Mouse (Mus musculus) WW6 (cell line): Measurements from ENCODE around the gene Nes.

Experiments
- DNase-seq: peaks from one replicate; pipeline ENCODE4 v3.0.0-alpha.2; 2013; ENCODE audit warnings: low read depth, low spot score

The Nes gene

DNA sequence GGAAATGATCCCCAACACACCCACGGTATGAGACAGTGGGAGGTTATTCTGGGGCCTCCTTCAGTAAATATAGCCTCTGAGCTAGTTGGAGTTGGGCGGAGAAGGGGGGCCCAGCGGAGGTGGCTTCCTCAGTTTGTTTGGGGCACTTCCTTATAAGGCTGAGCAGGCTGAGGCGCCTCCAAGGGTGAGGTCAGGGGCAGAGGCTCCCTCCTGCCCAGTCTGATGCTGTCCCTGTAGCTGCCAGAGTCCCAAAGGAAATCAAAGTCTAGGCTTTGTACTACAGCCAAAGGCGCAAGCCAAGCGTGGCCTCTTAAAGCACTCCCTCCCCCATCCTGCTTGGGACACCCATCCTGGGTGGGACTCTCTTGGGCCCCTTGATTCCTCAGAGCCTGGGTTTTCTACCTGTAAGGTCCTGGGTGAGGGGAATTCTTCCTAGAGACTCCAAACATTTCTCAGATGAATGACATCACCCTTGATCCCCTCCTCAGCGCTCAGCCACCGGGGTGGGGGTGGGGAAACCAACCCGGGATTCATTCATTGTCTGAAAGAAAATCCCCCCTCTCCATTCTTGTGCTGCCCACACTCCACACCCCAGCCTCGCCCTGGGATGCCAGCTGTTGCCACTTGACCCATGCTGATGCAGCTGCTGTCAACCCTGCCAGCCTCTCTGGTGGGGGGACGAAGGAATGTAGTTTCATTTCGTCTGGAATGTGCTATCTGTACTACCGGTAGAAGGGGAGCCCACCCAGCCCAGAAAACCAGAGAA lies 12.1 kb downstream of the Nes start:
- DNase-seq: no peak

GRCm38 (mm10) chr3:87983627-87984026 lies 12.7 kb downstream of the Nes start:
- DNase-seq: no peak

DNA sequence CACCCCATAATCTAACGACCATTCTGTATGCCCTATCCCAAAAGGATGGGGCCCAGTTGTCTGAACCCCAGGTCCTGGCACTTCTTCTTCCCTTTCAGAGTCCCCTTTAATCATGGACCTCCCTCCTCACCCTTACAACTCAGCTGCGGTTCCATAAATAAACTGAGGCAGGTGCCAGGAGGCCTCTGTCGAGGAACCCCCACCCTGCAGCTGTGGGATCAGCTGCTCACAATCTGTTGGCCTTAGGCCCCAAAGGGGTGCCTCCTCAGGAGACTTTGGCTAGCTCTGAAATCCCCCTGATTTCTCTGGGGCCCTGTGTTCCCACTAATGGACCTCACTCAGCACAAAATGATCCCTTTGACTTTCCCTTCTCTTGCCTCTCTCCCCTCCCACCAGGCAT lies 13.2 kb downstream of the Nes start:
- no peak for DNase-seq

GRCm38 (mm10) chr3:87985505-87986320 lies 14.8 kb downstream of the Nes start:
- DNase-seq: no peak

DNA sequence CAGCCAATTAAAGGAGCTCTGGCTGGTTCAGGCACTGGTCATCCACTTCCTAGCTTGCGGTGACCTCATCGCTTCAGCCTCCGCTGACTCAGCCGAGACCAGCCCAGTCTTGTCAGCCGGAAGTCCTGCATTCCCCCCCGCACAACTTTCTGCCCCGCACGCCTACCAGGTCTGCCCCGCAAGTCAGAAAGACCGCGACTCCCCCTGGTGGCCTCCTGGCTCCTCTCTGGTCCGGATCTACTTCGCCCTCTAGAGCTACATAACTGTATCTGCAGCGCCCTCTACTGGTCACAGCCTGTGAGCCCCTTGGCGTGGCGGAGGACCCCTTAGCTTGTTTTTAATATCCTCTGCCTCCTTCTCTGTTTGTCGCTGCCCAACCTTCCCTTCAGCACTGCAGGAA lies 16.0 kb downstream of the Nes start:
- DNase-seq: peak; percentile 93

DNA sequence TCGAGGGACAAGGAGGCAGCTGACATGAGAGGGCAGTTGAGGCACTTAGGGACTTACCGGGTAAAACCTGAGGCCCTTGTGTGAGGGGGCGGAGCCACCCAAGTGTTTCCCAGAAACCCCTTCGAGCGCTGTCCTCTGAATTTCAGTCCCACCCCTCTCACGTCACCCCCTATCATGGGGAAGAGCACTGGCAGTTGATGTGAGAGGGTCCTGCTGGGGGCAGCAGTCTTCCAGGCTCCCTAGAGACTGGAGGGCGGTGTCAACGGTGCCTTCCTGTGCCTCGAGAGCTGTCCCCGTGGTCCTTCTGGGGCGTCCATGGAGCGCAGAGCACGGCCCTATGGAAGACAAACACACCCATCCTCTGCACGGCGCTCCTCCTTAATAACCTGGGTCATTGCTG lies 16.8 kb downstream of the Nes start:
- DNase-seq: no peak

DNA sequence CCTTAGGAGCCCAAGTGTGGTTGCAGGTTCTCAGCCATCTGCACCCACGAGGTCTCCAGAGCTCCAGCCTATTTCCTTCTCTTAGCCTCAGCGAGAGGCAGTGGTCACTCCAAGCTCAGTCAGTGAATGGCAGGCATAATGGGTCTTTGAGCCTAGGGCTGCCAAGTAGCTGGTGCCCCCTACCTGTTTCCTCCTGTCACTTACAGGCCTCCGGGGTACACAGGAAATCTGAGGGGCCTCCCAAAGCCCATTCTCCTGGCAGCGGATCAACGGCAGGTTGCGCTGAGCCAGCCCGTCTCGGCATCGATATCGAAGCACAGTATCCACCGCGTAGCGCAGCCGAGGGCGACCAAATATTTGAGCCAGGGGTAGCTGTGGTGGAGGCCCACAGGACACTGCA lies 17.2 kb downstream of the Nes start:
- DNase-seq: no peak

DNA sequence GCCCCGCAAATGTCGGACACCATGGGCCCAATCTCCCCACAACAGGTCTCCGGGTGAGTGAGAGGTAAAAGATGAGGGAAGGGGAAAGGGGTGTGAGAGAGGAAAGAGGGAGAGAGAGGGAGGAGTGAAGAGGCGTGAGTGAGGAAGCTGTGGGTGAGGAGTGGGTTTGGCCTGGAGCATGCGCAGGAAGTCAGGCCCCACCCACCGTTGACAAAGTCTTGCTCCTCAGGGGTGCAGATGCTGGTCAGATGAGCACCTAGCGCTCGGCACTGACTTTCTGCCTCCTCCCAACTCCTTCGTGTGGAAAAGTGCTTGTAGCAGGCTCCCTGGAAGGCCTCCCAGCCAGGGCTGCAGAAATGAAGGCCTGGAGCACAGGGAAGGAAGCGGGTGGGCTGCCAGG lies 19.1 kb downstream of the Nes start:
- no peak for DNase-seq

GRCm38 (mm10) chr3:87993436-87993835 lies 22.6 kb downstream of the Nes start:
- DNase-seq: no peak

DNA sequence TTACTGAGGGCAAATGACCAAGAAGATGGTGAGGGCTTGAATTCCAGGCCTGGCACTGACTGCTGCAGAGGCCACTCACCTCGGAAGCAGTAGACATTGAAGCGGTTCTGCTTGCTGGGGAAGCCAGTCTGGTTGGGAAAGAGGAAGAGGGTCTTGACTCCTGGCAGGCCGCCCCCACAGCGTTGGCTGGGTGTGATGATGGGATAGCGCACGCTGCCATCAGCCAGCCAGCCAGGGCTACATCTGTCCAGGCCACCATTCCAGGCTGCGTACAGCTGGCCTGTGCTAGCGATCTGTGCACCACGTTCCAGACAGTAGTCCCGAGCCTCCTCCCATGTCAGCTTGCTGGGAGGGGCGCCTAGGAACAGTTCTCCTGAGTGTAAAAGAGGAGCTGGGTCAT lies 24.5 kb downstream of the Nes start:
- DNase-seq: no peak

GRCm38 (mm10) chr3:87996401-87996800 lies 25.5 kb downstream of the Nes start:
- DNase-seq: no peak

DNA sequence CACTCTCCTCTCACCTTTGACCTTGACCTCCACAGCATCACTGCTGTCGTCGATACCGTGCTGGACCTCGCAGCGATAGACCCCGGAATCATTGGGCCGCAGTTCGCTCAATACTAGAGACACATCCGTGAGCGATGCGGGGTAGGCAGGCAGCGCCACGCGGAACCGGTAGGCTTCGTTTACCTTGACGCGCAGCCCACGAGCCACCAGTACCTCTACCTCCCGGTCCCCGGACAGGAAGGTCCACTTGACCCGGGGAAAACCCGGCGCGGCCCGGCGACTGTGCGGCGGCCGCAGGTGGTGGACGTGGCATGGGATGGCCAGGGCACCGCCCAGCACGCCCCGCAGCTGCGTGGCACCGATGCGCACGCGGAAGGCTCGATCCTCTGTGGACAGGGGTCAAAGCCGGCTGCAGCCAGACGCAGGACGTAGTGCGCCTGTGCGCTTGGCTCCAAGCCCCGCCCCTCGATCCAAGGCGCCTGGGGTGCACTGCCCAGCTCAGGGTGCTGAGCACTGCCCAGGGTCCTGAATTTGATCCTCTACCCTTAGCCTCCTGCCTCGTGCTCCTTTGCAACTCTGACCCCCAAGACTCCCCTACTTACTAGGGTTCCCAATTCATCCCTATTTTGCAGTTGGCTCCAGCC lies 26.2 kb downstream of the Nes start:
- DNase-seq: no peak

DNA sequence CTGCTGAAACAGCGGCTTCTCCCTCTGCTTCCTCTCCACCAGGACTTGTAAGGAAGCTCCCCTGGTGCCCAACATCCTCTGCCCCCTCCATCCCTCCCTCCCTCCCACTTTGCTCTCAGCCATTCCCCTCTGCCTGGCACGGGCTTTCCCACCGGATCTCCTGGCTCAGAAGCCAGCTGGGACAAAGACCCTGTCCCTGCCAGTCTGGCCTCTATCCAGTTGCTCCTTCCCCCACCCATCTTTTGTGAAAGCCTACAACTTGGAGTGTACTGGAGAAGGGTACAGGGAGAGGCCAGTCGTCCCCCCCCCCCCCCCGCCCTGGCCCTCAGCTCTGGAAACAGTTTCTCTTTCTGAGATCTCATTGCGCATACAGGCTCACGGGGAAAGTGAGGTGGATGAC lies 27.9 kb downstream of the Nes start:
- DNase-seq: no peak

DNA sequence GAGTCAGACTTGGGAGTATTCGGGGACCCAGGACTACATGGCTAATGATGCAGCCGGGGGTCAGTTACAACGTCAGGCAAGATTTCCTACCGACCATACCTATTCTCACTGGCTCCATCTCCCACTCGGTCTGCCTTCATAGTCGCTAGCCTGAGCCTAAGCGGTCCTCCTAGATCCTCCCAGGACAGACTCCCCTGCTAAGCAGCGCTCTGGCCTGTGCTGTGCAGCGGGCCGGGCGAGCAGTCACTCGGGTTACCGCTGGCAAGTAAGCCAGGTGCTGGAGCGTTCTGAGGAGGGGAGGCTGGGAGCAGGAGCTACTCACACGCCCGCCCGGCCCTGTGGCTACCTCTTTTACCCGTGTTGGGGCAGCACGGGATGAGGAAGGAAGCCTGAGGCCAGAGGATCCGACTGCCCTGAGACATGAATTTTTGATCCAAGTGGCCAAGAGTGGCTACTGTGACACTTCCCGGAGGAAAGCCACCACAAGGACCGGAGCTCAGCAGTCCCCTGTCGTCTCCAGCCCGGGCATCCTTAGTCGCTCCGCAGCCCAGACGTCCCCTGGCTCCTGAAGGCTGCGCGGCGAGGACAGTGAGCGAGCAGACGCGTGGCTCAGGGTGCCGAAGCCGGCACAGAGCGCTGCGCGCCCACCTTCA lies 28.5 kb downstream of the Nes start:
- DNase-seq: no peak

DNA sequence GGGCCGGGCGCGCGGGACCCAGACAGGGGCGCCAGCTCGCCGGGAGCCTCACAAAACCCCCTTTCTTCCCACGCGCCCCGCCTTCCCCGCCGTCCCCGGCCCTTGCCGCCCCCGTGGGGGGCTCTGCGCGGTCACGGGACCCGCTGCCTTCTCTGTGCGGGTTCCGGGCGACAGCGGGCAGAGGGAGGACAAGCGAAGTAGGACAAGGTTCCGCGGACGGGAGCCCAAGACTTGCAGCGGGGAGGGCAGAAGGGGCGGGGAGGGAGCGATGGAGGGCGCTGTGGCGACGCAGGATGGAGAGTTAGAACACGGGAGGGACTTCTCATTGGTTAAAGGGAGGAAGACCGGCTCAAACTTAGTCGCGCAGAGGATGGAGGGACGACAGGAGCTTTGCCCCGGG lies 29.3 kb downstream of the Nes start, which contains the start of gene Bcan:
Bcan (minus strand) TSS at position 50 of the 400 bp plus-strand sequence.
- DNase-seq: no peak

GRCm38 (mm10) chr3:88000816-88001595 lies 30.1 kb downstream of the Nes start:
- DNase-seq: no peak

- DNase-seq: no peak
Observed at GRCm38 (mm10) chr3:88002291-88002976, 31.6 kb downstream of the Nes start.

DNA sequence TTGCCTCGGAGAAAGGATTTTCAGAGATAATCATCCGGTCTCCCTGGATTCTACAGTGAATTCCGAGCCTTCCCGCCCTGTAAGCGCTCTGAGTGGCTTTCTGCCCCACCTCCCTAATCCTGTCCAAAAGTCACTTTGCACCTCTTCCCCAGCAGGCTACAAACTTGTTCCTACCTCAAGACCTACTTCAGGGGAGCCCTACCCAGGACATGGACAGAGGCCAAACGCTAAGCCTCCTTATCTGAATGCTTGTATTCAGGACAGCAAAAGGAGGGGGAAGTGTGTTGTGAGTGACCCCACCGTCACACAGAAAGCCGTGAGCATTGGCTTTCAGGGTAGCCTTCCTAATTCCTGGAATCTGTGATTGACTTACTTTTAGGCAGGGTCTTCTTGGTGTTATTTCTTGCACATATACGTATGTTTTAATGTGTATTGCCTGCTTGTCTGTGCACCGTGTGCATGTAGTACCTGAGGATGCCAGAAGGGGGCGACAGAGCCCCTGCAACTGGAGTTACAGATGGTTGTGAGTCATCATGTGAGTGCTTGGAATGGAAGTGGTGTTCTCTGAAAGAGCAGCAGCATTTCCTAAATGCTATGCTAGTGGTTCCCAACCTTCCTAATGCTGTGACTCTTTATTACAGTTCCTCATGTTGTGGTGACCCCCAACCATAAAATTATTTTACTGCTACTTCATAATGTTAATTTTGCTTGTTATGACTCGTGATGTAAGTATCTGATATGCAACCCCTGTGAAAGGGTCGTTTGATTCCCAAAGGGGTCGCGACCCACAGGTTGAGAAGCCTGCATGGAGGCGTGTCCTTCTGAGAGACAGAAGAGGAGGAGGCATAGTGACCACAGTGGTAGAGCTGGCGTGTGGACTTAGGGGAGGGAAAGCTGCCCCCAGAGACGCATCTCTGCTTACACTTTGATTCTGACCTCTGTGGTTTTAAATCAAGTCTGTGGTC lies 35.2 kb downstream of the Nes start:
- DNase-seq: no peak

DNA sequence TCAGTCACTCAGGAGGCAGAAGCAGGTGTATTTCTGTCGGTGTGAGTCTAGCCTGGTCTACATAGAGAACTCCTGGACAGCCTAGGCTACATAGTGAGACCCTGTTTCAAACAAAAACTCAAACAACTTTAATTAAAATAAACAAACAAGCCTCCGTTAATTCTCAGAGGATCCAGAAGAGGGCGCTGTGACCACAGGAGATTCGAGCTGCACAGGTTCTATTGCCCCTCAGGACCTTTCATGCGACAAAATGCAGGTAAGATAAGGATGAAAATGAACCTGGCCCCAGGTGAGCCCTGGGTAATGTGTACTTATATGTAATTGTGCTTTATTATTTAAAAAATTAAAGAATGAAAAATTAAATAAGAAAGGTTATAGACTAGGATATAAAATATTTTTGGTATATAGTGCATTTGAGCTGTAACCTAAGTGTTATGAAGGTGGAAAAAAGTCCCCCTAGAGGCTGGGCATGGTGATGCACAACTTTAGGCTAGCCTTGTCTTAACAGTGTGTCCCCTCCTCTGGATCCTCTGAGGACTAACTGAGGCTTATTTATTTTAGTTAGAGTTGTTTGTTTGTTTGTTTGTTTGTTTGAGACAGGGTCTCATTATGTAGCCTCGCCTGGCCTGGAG lies 39.9 kb downstream of the Nes start:
- DNase-seq: no peak
